Mouse (Mus musculus): ENCODE data around the gene Acnat2. TPM values are rescaled to one million over a fixed set of nuclear protein-coding genes. Genes with fewer than 3 reads are reported as not detected.
"Not testable (repeated sequence)": the region's sequence is repeated elsewhere in the genome, so short reads cannot be mapped to it uniquely, and the experiment has no call there.

Acnat2 gene
- not detected in 2 replicates for polyA plus RNA-seq (2012; rRNA removed)
- not detected in 2 replicates for polyA plus RNA-seq (2014; fragmentation: Nextera tagmentation; extraction: Ambion mirVana)

GRCm38 (mm10) chr4:49407957-49408356 lies at the start of gene Acnat2:
TSS of gene Acnat2 (minus strand) at chr4:49408151.
- H3K4me1 ChIP-seq (ENCODE audit: control insufficient read depth, insufficient read depth, low read length); H3K9ac ChIP-seq (ENCODE audit: low read depth, low read length, severe bottlenecking); DNase-seq (ENCODE audit: low spot score); H3K36me3 ChIP-seq (ENCODE audit: control insufficient read depth, insufficient read depth, low read length); H3K4me2 ChIP-seq (replicated peaks; ENCODE audit: low read depth, low read length, severe bottlenecking); H3K27ac ChIP-seq (replicated peaks; ENCODE audit: low read depth, low read length); H3K27me3 ChIP-seq (ENCODE audit: control insufficient read depth, insufficient read depth, low read length); H3K4me3 ChIP-seq (replicated peaks; ENCODE audit: low read length); ATAC-seq (ENCODE audit: low FRiP score, low read depth); H3K9me3 ChIP-seq (ENCODE audit: control insufficient read depth, low read length): not testable (repeated sequence)
- WGBS, result 75% methylated on average over 5 of the region's 5 CpGs

- H3K9ac ChIP-seq (ENCODE audit: low read depth, low read length, severe bottlenecking), result no peak overlapping the region
- H3K4me3 ChIP-seq (replicated peaks; ENCODE audit: low read length), result no peak overlapping the region
- TF ChIP-seq POLR2A (IDR thresholded peaks at IDR 0.05; ENCODE audit: borderline replicate concordance, extremely low read depth, insufficient read depth, insufficient read length), result no peak
- H3K27me3 ChIP-seq (ENCODE audit: control insufficient read depth, insufficient read depth, low read length), result no peaks in the 10 kb centered on the region
- no peak overlapping the region for H3K27ac ChIP-seq (replicated peaks; ENCODE audit: low read depth, low read length)
- no peaks in the 10 kb centered on the region for H3K4me1 ChIP-seq (ENCODE audit: control insufficient read depth, insufficient read depth, low read length)
- ATAC-seq (ENCODE audit: low FRiP score, low read depth) (no peak), DNase-seq (ENCODE audit: low spot score) (no peak)
- 45% methylated on average over 2 of the region's 2 CpGs for WGBS
- no peaks in the 10 kb centered on the region for H3K36me3 ChIP-seq (ENCODE audit: control insufficient read depth, insufficient read depth, low read length)
- H3K4me2 ChIP-seq (replicated peaks; ENCODE audit: low read depth, low read length, severe bottlenecking), result no peak overlapping the region
- H3K9me3 ChIP-seq (ENCODE audit: control insufficient read depth, low read length), result no peaks in the 10 kb centered on the region
Measured at GRCm38 (mm10) chr4:49456171-49456570, 48.2 kb upstream of the Acnat2 start.

GRCm38 (mm10) chr4:49451848-49452551 lies 44.0 kb upstream of the Acnat2 start:
- no peaks in the 10 kb centered on the region for H3K36me3 ChIP-seq (ENCODE audit: control insufficient read depth, insufficient read depth, low read length)
- TF ChIP-seq POLR2A (IDR thresholded peaks at IDR 0.05; ENCODE audit: borderline replicate concordance, extremely low read depth, insufficient read depth, insufficient read length), result no peak
- no peak overlapping the region for H3K4me2 ChIP-seq (replicated peaks; ENCODE audit: low read depth, low read length, severe bottlenecking)
- H3K4me3 ChIP-seq (replicated peaks; ENCODE audit: low read length), result no peak overlapping the region
- 75% methylated on average over 1 of the region's 1 CpGs for WGBS
- DNase-seq (ENCODE audit: low spot score) (no peak), ATAC-seq (ENCODE audit: low FRiP score, low read depth) (no peak)
- H3K4me1 ChIP-seq (ENCODE audit: control insufficient read depth, insufficient read depth, low read length), result no peaks in the 10 kb centered on the region
- H3K27ac ChIP-seq (replicated peaks; ENCODE audit: low read depth, low read length), result no peak overlapping the region
- H3K9me3 ChIP-seq (ENCODE audit: control insufficient read depth, low read length), result no peaks in the 10 kb centered on the region
- H3K27me3 ChIP-seq (ENCODE audit: control insufficient read depth, insufficient read depth, low read length), result no peaks in the 10 kb centered on the region
- H3K9ac ChIP-seq (ENCODE audit: low read depth, low read length, severe bottlenecking), result no peak overlapping the region

GRCm38 (mm10) chr4:49451133-49451847 lies 43.3 kb upstream of the Acnat2 start:
- WGBS, result 83% methylated on average over 1 of the region's 1 CpGs
- H3K4me3 ChIP-seq (replicated peaks; ENCODE audit: low read length); H3K27ac ChIP-seq (replicated peaks; ENCODE audit: low read depth, low read length); H3K4me1 ChIP-seq (ENCODE audit: control insufficient read depth, insufficient read depth, low read length); H3K36me3 ChIP-seq (ENCODE audit: control insufficient read depth, insufficient read depth, low read length); H3K9me3 ChIP-seq (ENCODE audit: control insufficient read depth, low read length); H3K4me2 ChIP-seq (replicated peaks; ENCODE audit: low read depth, low read length, severe bottlenecking); H3K9ac ChIP-seq (ENCODE audit: low read depth, low read length, severe bottlenecking); H3K27me3 ChIP-seq (ENCODE audit: control insufficient read depth, insufficient read depth, low read length); DNase-seq (ENCODE audit: low spot score); ATAC-seq (ENCODE audit: low FRiP score, low read depth): not testable (repeated sequence)

GRCm38 (mm10) chr4:49436968-49437367 lies 29.0 kb upstream of the Acnat2 start:
- not testable (repeated sequence) for H3K36me3 ChIP-seq (ENCODE audit: control insufficient read depth, insufficient read depth, low read length); ATAC-seq (ENCODE audit: low FRiP score, low read depth); H3K4me2 ChIP-seq (replicated peaks; ENCODE audit: low read depth, low read length, severe bottlenecking); H3K27ac ChIP-seq (replicated peaks; ENCODE audit: low read depth, low read length); H3K27me3 ChIP-seq (ENCODE audit: control insufficient read depth, insufficient read depth, low read length); DNase-seq (ENCODE audit: low spot score); H3K9me3 ChIP-seq (ENCODE audit: control insufficient read depth, low read length); H3K4me1 ChIP-seq (ENCODE audit: control insufficient read depth, insufficient read depth, low read length); H3K4me3 ChIP-seq (replicated peaks; ENCODE audit: low read length); H3K9ac ChIP-seq (ENCODE audit: low read depth, low read length, severe bottlenecking)
- 92% methylated on average over 3 of the region's 3 CpGs for WGBS

- not testable (repeated sequence) for H3K27me3 ChIP-seq (ENCODE audit: control insufficient read depth, insufficient read depth, low read length); H3K36me3 ChIP-seq (ENCODE audit: control insufficient read depth, insufficient read depth, low read length); H3K9ac ChIP-seq (ENCODE audit: low read depth, low read length, severe bottlenecking); H3K4me2 ChIP-seq (replicated peaks; ENCODE audit: low read depth, low read length, severe bottlenecking); H3K27ac ChIP-seq (replicated peaks; ENCODE audit: low read depth, low read length); H3K9me3 ChIP-seq (ENCODE audit: control insufficient read depth, low read length); H3K4me3 ChIP-seq (replicated peaks; ENCODE audit: low read length); DNase-seq (ENCODE audit: low spot score); ATAC-seq (ENCODE audit: low FRiP score, low read depth); H3K4me1 ChIP-seq (ENCODE audit: control insufficient read depth, insufficient read depth, low read length)
- WGBS, result 62% methylated on average over 2 of the region's 2 CpGs
Measured at GRCm38 (mm10) chr4:49410151-49410550, 2.2 kb upstream of the Acnat2 start.

Measured in limb, embryonic 14.5 days (tissue).